Comparison of ENCODE assay signal across 14 mouse cellular contexts in the genomic region with DNA sequence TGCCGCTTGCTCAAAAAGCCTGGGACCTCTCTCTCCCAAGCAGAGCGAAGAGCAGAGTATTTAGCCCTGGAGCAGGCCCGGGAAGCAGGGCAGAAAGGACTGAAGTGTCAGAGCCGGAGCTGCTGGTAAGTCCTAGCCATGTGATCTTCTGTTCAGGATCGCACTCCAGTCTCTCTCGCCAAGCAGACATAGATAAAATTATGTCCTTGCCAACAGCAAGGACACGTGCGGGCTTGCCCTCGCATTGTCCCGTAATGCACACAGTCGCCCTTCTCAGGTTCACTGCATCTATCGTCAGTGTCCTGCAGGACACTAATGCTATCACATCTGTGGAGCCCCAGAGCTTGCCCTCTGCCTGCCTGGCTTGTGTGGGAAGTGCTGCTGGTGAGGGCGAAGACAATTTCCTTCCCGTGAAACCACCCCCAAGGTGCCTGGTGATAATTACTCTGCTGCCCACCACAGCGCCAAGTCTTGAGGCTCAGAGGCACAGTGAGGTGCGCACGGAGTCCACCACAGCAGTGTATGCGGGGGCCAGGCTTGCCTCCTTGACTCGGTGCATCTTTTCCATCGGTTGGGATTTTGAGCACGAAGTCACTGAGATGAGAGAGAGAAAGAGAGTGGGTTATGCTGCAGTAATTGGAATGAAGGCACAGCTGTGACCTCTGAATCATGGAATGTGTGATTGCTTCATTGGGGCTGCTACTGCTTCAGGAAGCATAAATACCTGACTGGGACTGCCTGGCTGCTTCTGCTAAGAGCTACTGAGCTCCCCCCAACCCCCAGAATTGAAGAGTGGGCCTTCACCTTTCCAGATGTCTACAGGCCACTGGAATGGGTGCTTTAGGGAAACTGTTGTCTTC. TPM values are rescaled to one million over a fixed set of nuclear protein-coding genes. Genes with fewer than 3 reads are reported as not detected.
A peak's percentile ranks its signal among the peaks of the same experiment; 100 is the strongest.
DNase-seq lines count a peak whose midpoint lies in the region; ATAC-seq and TF ChIP-seq lines count a peak whose summit lies in the region.
"Had no signal": no experiment of that assay in that cellular context is flagged by ENCODE, and none has a peak within 500 bp of the region (broad histone marks: within the 10 kb centered on the region; RNA-seq: fewer than 3 reads in every experiment).

No protein-coding gene starts in this region.

- no peak for DNase-seq in heart, postnatal 25 days (ENCODE audit: low spot score)
- DNase-seq in midbrain, embryonic 11.5 days (ENCODE audit: low spot score, missing footprints), result no peak
- DNase-seq in layer of hippocampus, adult 2 months (ENCODE audit: low spot score in 2 of 2), result no peak
- DNase-seq: gastrocnemius, postnatal 14 days; kidney, postnatal 25 days; lung, postnatal 10 days had no signal

- H3K9me3 ChIP-seq in heart, embryonic 13.5 days, result no peaks in the 10 kb centered on the region
- 0 out of 2 replicates have a peak, but pooled peaks cover 3% of the 10 kb centered on the region for H3K9me3 ChIP-seq in midbrain, embryonic 13.5 days
- no peaks in the 10 kb centered on the region for H3K9me3 ChIP-seq in midbrain, embryonic 11.5 days (ENCODE audit: control insufficient read depth, low read length)
- H3K9me3 ChIP-seq: neural tube, embryonic 12.5 days had no signal

- peaks cover 10% of the 10 kb centered on the region; the same call in 1 of the 2 replicates for H3K27me3 ChIP-seq in heart, embryonic 13.5 days (replicated peaks)
- no peaks in the 10 kb centered on the region for H3K27me3 ChIP-seq in midbrain, embryonic 13.5 days
- H3K27me3 ChIP-seq in midbrain, embryonic 11.5 days (ENCODE audit: control insufficient read depth, insufficient read depth, low read length), result no peaks in the 10 kb centered on the region
- H3K27me3 ChIP-seq: CH12.LX; neural tube, embryonic 12.5 days had no signal

- peak overlapping the region; percentile 55; the same call in 1 of the 2 replicates for H3K9ac ChIP-seq in heart, embryonic 13.5 days
- H3K9ac ChIP-seq in midbrain, embryonic 13.5 days (replicated peaks), result no peak overlapping the region
- H3K9ac ChIP-seq in midbrain, embryonic 11.5 days (ENCODE audit: low read length), result no peak overlapping the region
- H3K9ac ChIP-seq: neural tube, embryonic 12.5 days had no signal

- no peak overlapping the region for H3K4me3 ChIP-seq in heart, embryonic 13.5 days
- H3K4me3 ChIP-seq in midbrain, embryonic 13.5 days (replicated peaks), result no peak overlapping the region
- H3K4me3 ChIP-seq in midbrain, embryonic 11.5 days (ENCODE audit: low read depth, low read length), result no peak overlapping the region
- no peak overlapping the region for H3K4me3 ChIP-seq in layer of hippocampus, adult 2 months
- H3K4me3 ChIP-seq: erythroblast, embryonic 14.5 days; neural tube, embryonic 12.5 days had no signal

- H3K27ac ChIP-seq in heart, embryonic 13.5 days (replicated peaks), result no peak overlapping the region
- peak overlapping the region; percentile 14; the same call in 1 of the 2 replicates for H3K27ac ChIP-seq in midbrain, embryonic 13.5 days
- H3K27ac ChIP-seq in midbrain, embryonic 11.5 days (ENCODE audit: low read depth, low read length), result no peak overlapping the region
- no peak overlapping the region for H3K27ac ChIP-seq in layer of hippocampus, adult 2 months
- H3K27ac ChIP-seq: neural tube, embryonic 12.5 days had no signal

- no peaks in the 10 kb centered on the region for H3K36me3 ChIP-seq in heart, embryonic 13.5 days
- no peaks in the 10 kb centered on the region for H3K36me3 ChIP-seq in midbrain, embryonic 13.5 days
- H3K36me3 ChIP-seq in midbrain, embryonic 11.5 days (ENCODE audit: control insufficient read depth, insufficient read depth, low read length), result no peaks in the 10 kb centered on the region
- H3K36me3 ChIP-seq: neural tube, embryonic 12.5 days had no signal

- TF ChIP-seq CTCF in layer of hippocampus, adult 2 months (conservative IDR thresholded peaks at IDR 0.05), result no peak

- 50% methylated on average over 21 of the region's 21 CpGs for WGBS in heart, embryonic 13.5 days
- WGBS in midbrain, embryonic 13.5 days, result 83% methylated on average over 21 of the region's 21 CpGs
- 88% methylated on average over 21 of the region's 21 CpGs for WGBS in midbrain, embryonic 11.5 days

- no peak for ATAC-seq in heart, embryonic 13.5 days (ENCODE audit: extremely low read depth, insufficient number of reproducible peaks, low FRiP score, low TSS enrichment)
- no peak for ATAC-seq in midbrain, embryonic 13.5 days
- no peak for ATAC-seq in midbrain, embryonic 11.5 days (ENCODE audit: low FRiP score)
- peak; percentile 57 for ATAC-seq in common myeloid progenitor, adult 5-6 weeks (replicated peaks; ENCODE audit: low read depth, poor library complexity, severe bottlenecking)
- ATAC-seq in megakaryocyte-erythroid progenitor cell, adult 5-6 weeks (replicated peaks; ENCODE audit: low FRiP score, low TSS enrichment, poor library complexity, severe bottlenecking), result peak; percentile 17
- no peak for ATAC-seq in activated CD4-positive, CD25-positive, alpha-beta regulatory T cell, adult 4 months

- intact Hi-C loops in heart, postnatal 25 days (cut with DNase I), result no loop called here

- peaks cover 33% of the 10 kb centered on the region for H3K4me1 ChIP-seq in heart, embryonic 13.5 days
- peaks cover 35% of the 10 kb centered on the region for H3K4me1 ChIP-seq in midbrain, embryonic 13.5 days (replicated peaks)
- no peaks in the 10 kb centered on the region for H3K4me1 ChIP-seq in midbrain, embryonic 11.5 days (ENCODE audit: control insufficient read depth, insufficient read depth, low read length)

- H3K4me2 ChIP-seq in heart, embryonic 13.5 days, result no peak overlapping the region
- H3K4me2 ChIP-seq in midbrain, embryonic 13.5 days (replicated peaks), result no peak overlapping the region
- no peak overlapping the region for H3K4me2 ChIP-seq in midbrain, embryonic 11.5 days
- H3K4me2 ChIP-seq: neural tube, embryonic 12.5 days had no signal

RNA-seq across cellular contexts. Expression of gene Urb2, which starts 59.4 kb away (rescaled TPM):
- 2.6 and 3.3 TPM in 2 replicates for polyA plus RNA-seq in heart, embryonic 13.5 days (2015; fragmentation: Nextera tagmentation; extraction: Ambion mirVana)
- total RNA-seq in heart, postnatal 25 days (2021), result 1 to 10 TPM; 5.4 to 6.1 TPM
- 3.1 and 3.4 TPM in 2 replicates for polyA plus RNA-seq in midbrain, embryonic 13.5 days (2015; fragmentation: Nextera tagmentation; extraction: Ambion mirVana)
- 6.9 and 7.1 TPM in 2 replicates for polyA plus RNA-seq in midbrain, embryonic 11.5 days (2014; fragmentation: Nextera tagmentation; extraction: Ambion mirVana)
- total RNA-seq in common myeloid progenitor, adult 5-6 weeks (2017), result 25.4 and 28.0 TPM in 2 replicates
- total RNA-seq in megakaryocyte-erythroid progenitor cell, adult 5-6 weeks (2014; fragmentation: Nextera tagmentation), result 25.4 and 36.2 TPM in 2 replicates
- 28.0 and 28.1 TPM in 2 replicates for total RNA-seq in megakaryocyte-erythroid progenitor cell, adult 5-6 weeks (2017)
- 1 to 10 TPM; 4.4 to 5.7 TPM for polyA plus RNA-seq in activated CD4-positive, CD25-positive, alpha-beta regulatory T cell, adult 4 months (2017; shearing (Covaris generic))
- total RNA-seq in layer of hippocampus, adult 2 months (2021), result 10 to 100 TPM; 11.2 to 12.3 TPM

RNA-seq across cellular contexts. Expression of gene Taf5l, which starts 59.5 kb away (rescaled TPM):
- 24.9 and 25.7 TPM in 2 replicates for polyA plus RNA-seq in heart, embryonic 13.5 days (2015; fragmentation: Nextera tagmentation; extraction: Ambion mirVana)
- 10 to 100 TPM; 15.0 TPM for total RNA-seq in heart, postnatal 25 days (2021)
- polyA plus RNA-seq in midbrain, embryonic 13.5 days (2015; fragmentation: Nextera tagmentation; extraction: Ambion mirVana), result 26.4 and 27.1 TPM in 2 replicates
- 34.8 and 40.2 TPM in 2 replicates for polyA plus RNA-seq in midbrain, embryonic 11.5 days (2014; fragmentation: Nextera tagmentation; extraction: Ambion mirVana)
- 45.6 and 46.5 TPM in 2 replicates for total RNA-seq in common myeloid progenitor, adult 5-6 weeks (2017)
- total RNA-seq in megakaryocyte-erythroid progenitor cell, adult 5-6 weeks (2014; fragmentation: Nextera tagmentation), result 58.2 and 60.6 TPM in 2 replicates
- 34.3 and 52.8 TPM in 2 replicates for total RNA-seq in megakaryocyte-erythroid progenitor cell, adult 5-6 weeks (2017)
- 10 to 100 TPM; 12.0 to 13.7 TPM for polyA plus RNA-seq in activated CD4-positive, CD25-positive, alpha-beta regulatory T cell, adult 4 months (2017; shearing (Covaris generic))
- total RNA-seq in layer of hippocampus, adult 2 months (2021), result 10 to 100 TPM; 21.1 to 21.9 TPM

Comparison
In these comparisons a context has a peak if more than half of its experiments do, and no peak if none do; other contexts are left out.
1. ATAC-seq: peak in common myeloid progenitor, adult 5-6 weeks (single experiment) and megakaryocyte-erythroid progenitor cell, adult 5-6 weeks (single experiment); none in heart, embryonic 13.5 days (single experiment), midbrain, embryonic 13.5 days (single experiment), midbrain, embryonic 11.5 days (single experiment) and activated CD4-positive, CD25-positive, alpha-beta regulatory T cell, adult 4 months (single experiment).